Mouse (Mus musculus) lung, adult 2 months (tissue): ENCODE data around the gene Babam2.

ENCODE experiments used
- CTCF ChIP-seq: fragments of 200-500 bp; IDR thresholded peaks from 2 replicates; pipeline ENCODE4 v1.5.1; 2011; ENCODE audit warnings: mild to moderate bottlenecking, low read length, control low read depth; ENCODE audit not compliant: insufficient read depth
- POLR2A ChIP-seq: fragments of 200-500 bp; IDR thresholded peaks from 2 replicates; pipeline ENCODE4 v1.6.1; 2011; ENCODE audit warnings: low read depth, mild to moderate bottlenecking, control low read depth, low read length, borderline replicate concordance; ENCODE audit errors: extremely low read depth

DNA sequence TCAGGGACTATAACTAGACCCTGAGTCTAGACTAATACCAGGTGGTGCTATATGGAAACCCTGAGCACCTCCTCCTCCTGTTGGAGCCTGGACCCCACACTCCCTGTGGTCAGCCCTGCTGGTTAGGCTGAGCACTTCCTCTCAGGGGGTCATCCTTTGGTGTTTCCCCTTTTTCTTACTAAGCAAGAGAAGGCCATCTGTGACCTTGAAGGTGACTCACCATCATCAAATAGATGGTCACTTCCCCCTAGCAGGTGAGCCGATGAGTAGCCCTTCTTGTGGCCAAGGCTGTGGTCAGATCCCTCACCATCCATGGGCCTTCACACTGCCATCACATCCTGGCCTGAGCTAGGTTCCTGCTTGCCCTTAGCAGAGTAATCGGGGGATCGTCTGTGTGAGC lies 379.7 kb downstream of the Babam2 start:
- no peak for TF ChIP-seq POLR2A
- TF ChIP-seq CTCF, result no peak
